8 mouse cellular contexts compared by ENCODE assay signal in the genomic region with DNA sequence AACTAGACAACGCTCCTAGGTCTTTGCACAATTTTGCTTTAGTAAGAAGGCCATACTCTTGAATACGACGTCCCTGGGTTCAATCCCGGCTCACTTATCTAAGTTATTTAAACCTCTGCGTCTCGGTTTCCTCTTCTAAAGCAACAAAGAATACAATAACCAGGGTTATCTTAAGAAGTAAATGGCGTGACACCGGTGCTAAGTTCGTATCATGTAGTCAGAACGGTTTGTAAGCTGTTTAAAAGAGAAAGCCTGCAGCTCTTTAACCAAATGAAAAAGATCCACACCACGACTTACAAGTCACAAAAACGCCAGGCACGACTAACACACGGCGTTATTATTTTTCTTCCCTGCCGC. TPM values are rescaled to one million over a fixed set of nuclear protein-coding genes. Genes with fewer than 3 reads are reported as not detected.
A peak's percentile ranks its signal among the peaks of the same experiment; 100 is the strongest.
DNase-seq lines count a peak whose midpoint lies in the region; ATAC-seq and TF ChIP-seq lines count a peak whose summit lies in the region.

No protein-coding gene starts in this region.

- no peaks in the 10 kb centered on the region for H3K27me3 ChIP-seq in kidney, adult 2 months (replicated peaks; ENCODE audit: control insufficient read depth, insufficient read depth, low read length)
- H3K27me3 ChIP-seq in E14TG2a.4 (ENCODE audit: insufficient read depth, low read length) = peaks cover 7% of the 10 kb centered on the region
- no peaks in the 10 kb centered on the region for H3K27me3 ChIP-seq in forebrain, embryonic 12.5 days
- peaks cover 78% of the 10 kb centered on the region for H3K27me3 ChIP-seq in liver, embryonic 13.5 days

- peak; percentile 43 for DNase-seq in kidney, adult 2 months
- no peak for DNase-seq in kidney, postnatal 14 days
- no peak for DNase-seq in liver, embryonic 13.5 days
- DNase-seq in spleen, postnatal 14 days (ENCODE audit: low spot score in 2 of 2) = no peak
- DNase-seq in adrenal gland, postnatal 4 days (ENCODE audit: low spot score in 2 of 2) = no peak
- no peak for DNase-seq in right cerebral cortex, postnatal 36 days (ENCODE audit: low spot score in 2 of 2)

- under 1% methylated on average over 16 of the region's 16 CpGs for WGBS in kidney, adult 2 months
- WGBS in forebrain, embryonic 12.5 days = 0% methylated on average over 16 of the region's 16 CpGs
- WGBS in liver, embryonic 13.5 days (ENCODE audit: insufficient replicate concordance) = 1% methylated on average over 16 of the region's 16 CpGs

- H3K9me3 ChIP-seq in E14TG2a.4 (ENCODE audit: low read length) = no peaks in the 10 kb centered on the region
- no peaks in the 10 kb centered on the region for H3K9me3 ChIP-seq in forebrain, embryonic 12.5 days
- no peaks in the 10 kb centered on the region for H3K9me3 ChIP-seq in liver, embryonic 13.5 days (replicated peaks)

- H3K4me3 ChIP-seq in kidney, adult 2 months (ENCODE audit: insufficient read depth, low read depth, low read length) = peak overlapping the region; percentile 92
- H3K4me3 ChIP-seq in E14TG2a.4 (replicated peaks; ENCODE audit: low read length) = peak overlapping the region; percentile 90
- peak overlapping the region; percentile 89 for H3K4me3 ChIP-seq in forebrain, embryonic 12.5 days (replicated peaks)
- peak overlapping the region; percentile 73 for H3K4me3 ChIP-seq in liver, embryonic 13.5 days (replicated peaks)

- H3K9ac ChIP-seq in forebrain, embryonic 12.5 days = peak overlapping the region; percentile 95
- H3K9ac ChIP-seq in liver, embryonic 13.5 days = peak overlapping the region; percentile 82

- ATAC-seq in forebrain, embryonic 12.5 days (ENCODE audit: low FRiP score) = no peak
- ATAC-seq in liver, embryonic 13.5 days (ENCODE audit: low read depth) = no peak

- peak overlapping the region; percentile 93 for H3K27ac ChIP-seq in kidney, adult 2 months (ENCODE audit: insufficient read depth, low read depth, low read length)
- H3K27ac ChIP-seq in forebrain, embryonic 12.5 days = peak overlapping the region; percentile 97
- no peak overlapping the region; the same call in 1 of the 2 replicates for H3K27ac ChIP-seq in liver, embryonic 13.5 days

- TF ChIP-seq POLR2A in kidney, adult 2 months (IDR thresholded peaks at IDR 0.05; ENCODE audit: low read depth, low read length) = no peak

- peak overlapping the region; percentile 64 for H3K4me2 ChIP-seq in forebrain, embryonic 12.5 days
- H3K4me2 ChIP-seq in liver, embryonic 13.5 days = peak overlapping the region; percentile 91

- peaks cover 12% of the 10 kb centered on the region; the same call in 1 of the 2 replicates for H3K4me1 ChIP-seq in kidney, adult 2 months (ENCODE audit: control insufficient read depth, insufficient read depth, low read length)
- peaks cover 34% of the 10 kb centered on the region for H3K4me1 ChIP-seq in E14TG2a.4 (replicated peaks; ENCODE audit: low read depth, low read length)
- H3K4me1 ChIP-seq in forebrain, embryonic 12.5 days = peaks cover 42% of the 10 kb centered on the region
- H3K4me1 ChIP-seq in liver, embryonic 13.5 days (replicated peaks) = peaks cover 30% of the 10 kb centered on the region

- no peaks in the 10 kb centered on the region for H3K36me3 ChIP-seq in kidney, adult 2 months (ENCODE audit: control insufficient read depth, insufficient read depth, low read length)
- no peaks in the 10 kb centered on the region for H3K36me3 ChIP-seq in E14TG2a.4 (ENCODE audit: insufficient read depth, low read length)
- no peaks in the 10 kb centered on the region for H3K36me3 ChIP-seq in forebrain, embryonic 12.5 days (replicated peaks)
- H3K36me3 ChIP-seq in liver, embryonic 13.5 days = no peaks in the 10 kb centered on the region

- TF ChIP-seq CTCF in kidney, adult 2 months (conservative IDR thresholded peaks at IDR 0.05; ENCODE audit: insufficient read depth, insufficient read length, low read depth, low read length) = no peak
- TF ChIP-seq CTCF in E14TG2a.4 (conservative IDR thresholded peaks at IDR 0.05; ENCODE audit: low read length) = no peak

RNA-seq across cellular contexts. Expression of a gene that starts 1.7 kb away (rescaled TPM):
- 11.0 and 11.4 TPM in 2 replicates for polyA plus RNA-seq in kidney, adult 2 months (2012; rRNA removed)
- 47.5 and 49.5 TPM in 2 replicates for polyA plus RNA-seq in forebrain, embryonic 12.5 days (2016; fragmentation: Nextera tagmentation; extraction: Ambion mirVana)
- 3.4 and 5.0 TPM in 2 replicates for polyA plus RNA-seq in liver, embryonic 13.5 days (2015; fragmentation: Nextera tagmentation; extraction: Ambion mirVana)
- total RNA-seq in adrenal gland, postnatal 4 days (2021) = 10 to 100 TPM; 79.7 to 81.9 TPM

RNA-seq across cellular contexts. Expression of a gene that starts 21.2 kb away (rescaled TPM):
- polyA plus RNA-seq in kidney, adult 2 months (2012; rRNA removed) = not detected in 2 replicates
- polyA plus RNA-seq in forebrain, embryonic 12.5 days (2016; fragmentation: Nextera tagmentation; extraction: Ambion mirVana) = not detected in 2 replicates
- not detected in 2 replicates for polyA plus RNA-seq in liver, embryonic 13.5 days (2015; fragmentation: Nextera tagmentation; extraction: Ambion mirVana)
- not detected for total RNA-seq in adrenal gland, postnatal 4 days (2021)
